Mouse (Mus musculus) frontal cortex, postnatal 25 days (tissue): ENCODE measurements around the gene Platr17.
A peak's percentile ranks its signal among the peaks of the same experiment; 100 is the strongest.

Source experiments
- DNase-seq, 2 experiments: peaks; one replicate each; pipeline ENCODE4 v3.0.0; 2022; ENCODE audit warnings: low spot score in 2 of 2

The Platr17 gene

DNA sequence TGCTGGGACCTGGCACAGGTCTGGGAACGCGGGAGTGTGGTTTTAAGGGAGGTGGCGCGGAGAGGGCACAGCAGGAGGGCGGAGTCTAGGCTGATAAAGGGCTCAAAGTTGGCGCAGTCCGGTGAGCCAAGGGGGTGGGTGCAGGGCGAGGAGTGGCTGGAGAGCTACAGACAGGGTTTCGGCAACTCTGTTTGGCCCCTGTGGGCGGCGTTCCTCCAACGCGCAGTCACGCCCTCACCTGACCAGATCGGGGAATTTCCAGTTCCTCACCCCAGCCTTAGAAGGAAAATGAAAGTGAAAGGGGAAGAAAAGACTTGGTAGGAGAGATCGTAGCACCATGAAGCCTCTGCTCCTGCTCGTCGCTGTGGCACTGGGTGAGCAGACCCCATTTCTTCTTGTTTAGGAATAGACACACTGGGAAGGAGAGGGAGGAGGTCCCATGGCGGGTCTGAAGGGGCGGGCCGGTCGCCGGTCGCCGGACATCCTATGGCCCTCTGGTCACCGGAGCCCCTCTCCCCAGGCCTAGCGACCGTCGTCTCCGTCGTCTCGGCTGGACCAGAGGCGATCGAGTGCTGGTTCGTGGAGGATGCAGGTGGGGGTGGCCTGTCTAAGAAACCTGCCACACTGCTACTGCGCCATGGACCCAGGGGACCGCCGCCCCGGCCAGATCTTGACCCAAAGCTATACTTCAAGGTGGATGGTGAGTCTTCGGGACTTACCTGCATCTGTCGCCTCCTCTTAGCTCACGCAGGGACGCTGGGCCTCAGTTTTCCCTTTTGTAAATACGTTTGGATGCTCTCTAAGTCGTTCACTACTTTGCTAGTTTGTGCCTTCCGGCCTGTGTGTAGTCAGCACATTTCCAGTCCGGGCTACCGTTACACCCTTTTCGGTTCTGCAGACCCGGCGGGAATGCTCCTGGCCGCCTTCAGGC, 14.7 kb downstream of the Platr17 start:
- DNase-seq, result no peak

DNA sequence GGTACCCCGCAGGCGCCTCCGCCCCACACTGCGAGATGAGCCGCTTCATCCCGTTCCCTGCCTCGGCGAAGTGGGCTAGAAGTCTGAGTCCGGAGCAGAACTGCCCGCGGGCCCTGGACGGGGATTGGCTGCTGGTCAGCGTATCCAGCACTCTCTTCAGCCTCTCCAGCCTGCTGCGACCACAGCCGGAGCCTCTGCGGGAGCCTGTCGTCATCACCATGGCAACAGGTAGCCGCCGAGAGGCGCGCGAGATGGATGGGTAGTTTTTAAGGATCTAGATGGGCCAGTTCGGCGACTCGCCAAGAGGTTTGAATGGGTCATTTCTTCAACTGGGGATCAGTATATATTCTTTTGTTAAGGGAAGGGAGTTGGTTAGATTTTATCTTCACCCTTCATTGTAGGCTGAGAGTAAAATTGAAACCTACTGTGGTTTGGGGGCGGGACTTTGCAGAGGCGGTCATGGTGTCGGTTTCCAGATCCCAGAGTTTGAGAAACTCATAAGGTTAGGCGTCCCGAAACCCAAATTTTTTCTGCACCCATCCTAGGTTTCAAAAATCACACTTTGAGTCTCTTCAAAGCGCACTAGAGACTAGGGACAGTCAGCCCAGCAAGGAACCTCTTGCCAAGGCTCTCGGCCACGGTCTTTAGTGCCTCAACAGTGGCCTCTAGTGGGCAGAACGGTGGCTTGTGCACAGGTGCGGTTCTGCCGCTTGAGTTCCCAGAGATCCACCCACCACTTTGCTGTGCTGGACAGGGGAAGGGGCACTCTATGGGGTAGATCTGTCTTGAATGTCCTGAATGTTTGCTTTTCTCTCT, 15.6 kb downstream of the Platr17 start:
- peak; percentile 67 to 70 for DNase-seq

DNA sequence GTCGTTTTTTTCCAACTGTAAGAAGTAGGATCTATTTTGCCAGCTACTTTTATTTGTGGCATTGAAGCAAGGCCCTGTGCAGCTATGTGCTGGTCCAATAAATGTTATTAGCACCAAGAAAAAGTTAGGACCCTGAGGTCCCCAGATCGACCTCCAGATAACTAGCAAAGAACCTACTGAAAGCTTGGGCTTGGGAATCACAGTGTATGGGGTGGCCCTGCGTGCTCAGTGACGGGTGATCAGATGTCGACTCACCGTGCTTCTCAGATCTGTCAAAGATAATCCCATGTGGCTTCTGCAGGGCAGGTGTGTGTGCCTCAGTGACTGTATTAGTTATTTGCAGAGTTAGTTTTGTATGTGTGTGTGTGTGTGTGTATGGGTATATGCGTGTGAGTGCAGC, 16.4 kb downstream of the Platr17 start:
- no peak for DNase-seq

DNA sequence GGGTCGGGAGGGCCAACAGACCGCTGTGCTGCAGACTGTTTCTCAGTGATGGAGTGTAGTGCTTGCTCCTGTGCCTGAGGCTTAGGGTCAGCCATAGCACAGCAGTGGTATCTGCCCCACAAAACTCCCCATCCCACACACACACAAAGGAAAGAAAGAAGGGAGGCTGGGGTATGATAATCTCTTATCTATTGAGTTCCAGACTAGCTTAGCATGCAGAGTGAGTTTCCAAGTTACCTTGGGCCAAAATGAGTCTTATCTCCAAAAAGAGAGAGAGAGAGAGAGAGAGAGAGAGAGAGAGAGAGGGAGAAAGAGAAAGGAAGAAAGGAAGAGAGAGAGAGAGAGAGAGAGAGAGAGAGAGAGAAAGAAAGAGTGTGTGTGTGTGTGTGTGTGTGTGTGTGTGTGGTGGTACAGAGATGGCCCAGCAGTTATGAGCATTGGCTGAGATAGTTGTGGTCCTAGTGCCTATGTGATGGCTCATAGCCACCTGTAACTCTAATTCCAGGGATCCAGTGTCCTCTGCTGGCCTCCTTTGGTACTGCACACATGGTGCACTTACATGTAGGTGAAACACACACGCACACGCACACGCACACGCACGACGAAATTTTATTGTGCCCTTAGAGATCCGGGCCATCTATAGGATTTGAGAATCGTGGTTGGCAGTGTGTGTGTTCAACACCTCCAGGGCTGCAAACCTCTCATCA, 19.8 kb downstream of the Platr17 start:
- DNase-seq, result no peak

DNA sequence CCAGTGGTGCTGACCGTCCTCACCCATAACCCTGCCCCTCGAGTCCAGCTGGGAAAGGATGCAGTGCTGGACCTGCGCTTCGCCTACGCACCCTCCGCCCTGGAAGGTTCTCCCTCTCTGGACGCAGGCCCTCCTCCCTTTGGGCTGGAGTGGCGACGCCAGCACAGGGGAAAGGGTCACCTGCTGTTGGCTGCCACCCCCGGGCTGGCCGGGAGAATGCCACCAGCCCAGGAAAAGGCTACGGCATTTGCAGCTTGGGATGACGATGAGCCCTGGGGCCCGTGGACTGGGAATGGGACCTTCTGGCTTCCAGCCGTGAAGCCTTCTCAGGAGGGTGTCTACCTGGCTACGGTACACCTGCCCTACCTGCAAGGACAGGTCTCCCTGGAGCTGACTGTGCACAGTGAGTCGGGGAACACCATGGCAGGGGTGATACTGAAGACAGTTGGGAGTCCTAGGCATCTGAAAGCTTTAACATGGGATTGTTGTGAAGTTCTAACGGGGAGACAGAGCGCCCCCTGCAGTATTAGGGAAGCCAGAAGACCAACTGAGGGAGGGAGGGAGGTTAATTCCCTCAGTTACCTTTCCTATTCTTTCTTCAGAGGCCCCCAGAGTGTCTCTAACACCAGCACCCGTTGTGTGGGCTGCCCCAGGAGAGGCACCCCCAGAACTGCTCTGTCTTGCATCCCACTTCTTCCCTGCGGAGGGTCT, 20.6 kb downstream of the Platr17 start:
- DNase-seq, result no peak

DNA sequence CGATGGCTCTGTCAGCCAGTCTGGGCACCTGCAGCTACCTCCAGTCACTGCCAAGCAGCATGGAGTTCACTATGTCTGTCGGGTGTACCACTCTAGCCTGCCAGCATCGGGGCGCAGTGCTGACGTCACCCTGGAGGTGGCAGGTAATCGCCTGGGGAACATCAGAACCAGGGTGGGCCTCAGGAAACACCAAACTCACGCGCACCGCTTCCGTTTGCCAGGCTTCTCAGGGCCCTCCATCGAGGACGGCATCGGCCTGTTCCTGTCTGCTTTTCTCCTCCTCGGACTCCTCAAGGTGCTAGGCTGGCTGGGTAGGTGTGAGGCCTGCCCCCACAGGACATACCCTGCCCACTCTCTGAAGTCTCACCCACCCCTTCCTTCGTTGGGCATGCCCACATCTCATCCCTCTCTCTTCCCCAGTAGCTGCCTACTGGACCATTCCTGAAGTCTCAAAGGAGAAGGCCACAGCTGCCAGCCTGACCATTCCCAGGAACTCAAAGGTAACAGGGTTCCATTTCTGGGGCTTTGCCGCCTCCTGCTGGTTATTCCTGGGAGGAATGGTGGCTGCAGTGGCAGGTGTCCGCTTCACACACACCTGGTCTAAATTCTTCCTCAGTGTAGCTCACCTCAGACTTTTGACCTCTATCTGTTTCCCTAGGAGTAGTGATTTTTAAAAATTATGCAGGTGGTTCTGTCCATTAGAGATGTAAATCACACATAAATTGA, 21.4 kb downstream of the Platr17 start:
- no peak for DNase-seq

DNA sequence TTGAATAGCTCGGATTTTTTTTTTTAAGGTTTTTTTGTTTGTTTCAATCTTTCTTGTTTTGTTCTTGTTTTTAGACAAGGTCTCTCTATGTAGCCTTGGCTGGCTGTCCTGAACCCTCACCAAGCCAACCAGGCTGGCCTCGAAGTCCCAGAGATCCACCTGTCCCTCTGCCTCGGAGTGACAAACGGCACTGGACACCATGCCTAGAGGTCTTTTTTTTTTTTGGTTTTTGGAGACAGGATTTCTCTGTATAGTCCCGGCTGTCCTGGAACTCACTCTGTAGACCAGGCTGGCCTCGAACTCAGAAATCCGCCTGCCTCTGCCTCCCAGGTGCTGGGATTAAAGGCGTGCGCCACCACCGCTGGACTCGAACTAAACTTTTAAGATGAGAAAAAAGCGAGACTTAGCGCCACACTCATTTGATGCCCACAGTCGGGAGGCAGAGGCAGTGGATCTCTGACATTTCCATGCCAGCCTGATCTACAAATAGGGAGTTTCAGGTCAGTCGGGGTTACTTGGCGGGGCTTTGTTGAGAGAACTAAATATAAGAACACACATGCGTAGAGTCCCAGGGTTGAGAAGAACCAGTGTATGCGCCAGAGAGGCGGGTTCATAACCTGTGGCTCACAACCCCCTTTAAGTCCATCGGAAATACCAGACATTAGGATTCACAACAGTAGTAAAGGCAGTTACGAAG, 23.5 kb downstream of the Platr17 start:
- no peak for DNase-seq

DNA sequence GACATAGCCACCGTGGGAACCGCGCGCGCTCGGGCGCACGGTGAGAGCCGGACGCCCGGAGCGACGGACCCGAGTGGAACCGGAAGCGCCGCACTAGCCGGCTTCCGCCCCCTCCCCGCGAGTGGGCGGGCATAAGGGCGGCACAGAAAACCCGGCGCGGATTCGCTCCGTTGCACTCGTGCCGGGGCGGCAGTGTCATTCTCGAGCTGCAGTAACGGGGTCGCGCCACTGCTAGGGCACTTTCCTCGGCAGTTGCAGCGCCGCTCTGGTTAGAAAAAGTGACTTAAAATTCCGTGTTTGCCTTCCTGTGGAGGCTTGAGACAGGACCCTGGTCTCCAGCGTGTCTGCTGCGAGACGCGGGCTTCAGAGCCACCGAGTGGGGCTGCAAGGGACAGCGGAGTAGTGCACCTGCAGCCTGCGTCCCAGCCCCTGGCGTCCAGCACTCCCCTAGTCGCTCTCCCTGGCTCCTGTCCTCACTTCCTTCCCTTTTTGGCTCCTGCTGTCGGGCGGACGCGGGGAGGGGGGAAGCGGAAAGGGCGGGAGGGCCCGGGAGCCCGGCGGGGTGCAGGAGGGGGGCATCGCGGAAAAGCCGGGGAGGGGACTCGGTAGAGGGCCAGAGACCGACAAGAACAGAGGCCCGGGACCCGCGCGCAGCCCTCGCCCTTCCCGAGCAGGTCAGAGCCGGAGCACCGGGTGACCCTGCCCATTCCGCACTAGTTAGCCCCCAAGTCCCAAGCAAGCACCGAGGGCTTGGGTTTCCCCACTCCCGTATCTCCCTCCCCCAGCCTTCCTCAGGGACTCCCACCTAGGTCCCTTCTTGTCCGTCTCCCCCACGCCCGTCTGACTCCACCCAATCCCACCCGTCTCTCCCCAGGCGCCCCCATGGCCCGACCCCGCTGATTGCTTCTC, 24.7 kb downstream of the Platr17 start, which contains the start of gene Rgl2:
Gene Rgl2 (plus strand): TSS at position 173 of the 909 bp plus-strand sequence.
- DNase-seq, result peak; percentile 86 to 88

DNA sequence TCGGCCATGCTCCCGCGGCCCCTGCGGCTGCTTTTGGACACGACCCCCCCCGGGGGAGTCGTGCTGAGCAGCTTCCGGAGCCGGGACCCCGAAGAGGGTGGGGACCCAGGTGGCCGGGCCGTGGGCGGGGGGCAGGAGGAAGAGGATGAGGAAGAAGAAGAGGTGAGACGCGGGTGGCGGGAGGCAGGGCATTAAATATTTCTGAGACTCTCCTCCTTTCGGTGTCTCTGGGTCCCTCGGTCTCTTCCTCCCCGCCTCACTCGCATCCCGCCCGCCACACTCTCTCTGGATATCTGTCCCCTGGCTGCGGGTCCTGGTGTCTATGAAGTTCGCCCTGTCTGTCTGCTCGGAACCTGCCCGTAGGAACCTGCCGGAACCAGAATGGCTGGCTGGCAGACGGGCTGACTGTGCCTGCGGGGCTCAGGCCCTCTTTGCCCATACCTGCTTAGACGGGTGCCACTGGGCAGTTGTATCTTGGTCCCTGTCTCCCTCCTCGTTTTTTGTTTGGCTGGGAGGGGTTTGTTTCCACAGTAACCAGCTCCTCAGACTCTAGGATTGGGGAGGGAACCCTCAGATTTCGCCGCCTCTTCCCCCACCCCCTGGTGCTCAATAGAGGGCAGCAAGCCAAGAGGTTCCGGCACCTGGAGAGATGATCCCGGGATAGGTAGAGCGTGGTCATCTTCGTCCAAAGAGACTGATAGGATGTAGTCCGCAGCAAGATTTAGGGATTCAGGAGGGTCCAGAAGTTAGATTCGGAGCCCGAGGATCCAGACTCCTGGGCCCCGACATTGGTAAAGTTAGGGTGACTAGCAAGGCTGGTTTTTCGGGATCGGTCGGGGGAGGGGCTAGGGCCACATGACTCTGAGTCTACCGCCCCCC, 25.6 kb downstream of the Platr17 start:
- DNase-seq, result peak; percentile 54 to 57

DNA sequence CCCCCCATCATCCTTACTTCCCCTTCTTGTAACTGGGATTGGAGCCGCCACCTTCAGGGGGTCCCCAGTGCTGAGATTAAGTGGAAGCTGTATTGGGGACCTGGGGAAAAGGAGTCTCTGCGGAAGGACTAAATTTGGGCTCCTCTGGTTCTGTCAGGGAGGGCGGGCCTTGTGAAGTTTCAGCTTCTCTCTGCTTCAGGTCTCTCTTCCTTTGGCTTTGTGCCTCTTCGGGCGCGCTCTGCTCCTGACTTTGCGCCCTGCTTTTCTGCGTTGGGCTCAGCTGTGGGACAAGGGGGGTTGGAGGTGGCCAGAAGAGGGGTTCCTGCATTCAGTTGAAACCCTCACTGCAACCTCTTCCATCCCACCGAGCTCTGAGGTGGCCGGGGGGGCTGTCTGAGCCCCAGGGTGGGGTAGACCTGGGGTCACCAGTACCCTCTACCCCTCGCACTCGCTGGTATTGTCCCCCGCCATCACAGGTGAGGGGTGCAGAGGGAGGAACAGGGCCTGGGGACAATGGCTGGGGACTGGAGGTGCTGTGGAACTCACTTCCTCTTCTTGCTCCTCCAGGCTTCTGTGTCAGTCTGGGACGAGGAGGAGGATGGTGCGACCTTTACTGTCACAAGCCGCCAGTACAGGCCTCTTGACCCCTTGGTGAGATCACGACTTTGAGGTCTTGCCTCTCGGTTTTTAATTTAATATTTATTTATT, 26.4 kb downstream of the Platr17 start:
- no peak for DNase-seq

DNA sequence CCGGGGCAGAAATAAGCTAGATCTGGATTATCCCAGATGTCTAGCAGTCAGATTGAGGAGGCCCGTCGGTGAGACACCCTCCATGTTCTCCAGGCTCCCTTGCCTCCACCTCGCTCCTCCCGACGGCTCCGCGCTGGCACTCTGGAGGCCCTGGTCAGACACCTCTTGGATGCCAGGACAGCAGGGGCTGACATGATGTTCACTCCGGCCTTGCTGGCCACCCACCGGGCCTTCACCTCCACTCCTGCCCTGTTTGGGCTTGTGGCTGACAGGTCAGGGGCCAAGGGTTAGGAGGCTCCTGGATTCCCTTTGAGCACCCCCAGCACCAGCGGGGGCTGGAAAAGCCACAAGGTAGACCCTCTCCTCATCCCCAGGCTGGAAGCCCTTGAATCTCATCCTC, 27.0 kb downstream of the Platr17 start:
- DNase-seq, result peak in 1 of 2 experiments; percentile 3

DNA sequence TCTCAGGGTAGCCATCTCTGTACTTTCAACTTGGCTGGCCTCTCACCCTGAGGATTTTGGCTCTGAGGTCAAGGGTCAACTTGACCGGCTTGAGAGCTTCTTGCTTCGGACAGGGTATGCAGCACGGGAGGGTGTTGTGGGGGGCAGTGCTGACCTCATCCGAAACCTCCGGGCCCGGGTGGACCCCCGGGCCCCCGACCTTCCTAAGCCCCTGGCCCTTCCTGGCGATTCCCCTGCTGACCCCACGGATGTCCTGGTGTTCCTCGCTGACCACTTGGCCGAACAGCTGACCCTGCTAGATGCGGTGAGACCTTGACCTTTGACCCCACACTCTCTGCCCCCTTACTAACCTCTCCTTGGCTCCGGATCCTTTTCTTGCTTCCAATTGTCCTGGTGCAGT, 27.5 kb downstream of the Platr17 start:
- peak in 1 of 2 experiments; percentile 4 for DNase-seq

DNA sequence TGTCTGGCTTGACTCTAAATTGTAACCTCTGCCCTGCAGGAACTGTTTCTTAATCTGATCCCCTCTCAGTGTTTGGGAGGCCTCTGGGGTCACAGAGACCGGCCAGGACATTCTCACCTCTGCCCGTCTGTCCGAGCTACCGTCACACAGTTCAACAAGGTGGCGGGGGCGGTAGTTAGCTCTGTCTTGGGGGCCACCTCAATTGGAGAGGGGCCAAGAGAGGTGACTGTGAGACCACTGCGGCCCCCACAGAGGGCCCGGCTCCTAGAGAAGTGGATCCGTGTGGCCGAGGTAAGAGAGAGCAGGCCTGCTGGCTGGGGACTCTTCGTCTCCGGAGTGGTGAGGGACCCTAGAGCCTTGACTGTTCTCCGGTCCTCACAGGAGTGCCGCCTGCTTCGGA, 28.0 kb downstream of the Platr17 start:
- no peak for DNase-seq

DNA sequence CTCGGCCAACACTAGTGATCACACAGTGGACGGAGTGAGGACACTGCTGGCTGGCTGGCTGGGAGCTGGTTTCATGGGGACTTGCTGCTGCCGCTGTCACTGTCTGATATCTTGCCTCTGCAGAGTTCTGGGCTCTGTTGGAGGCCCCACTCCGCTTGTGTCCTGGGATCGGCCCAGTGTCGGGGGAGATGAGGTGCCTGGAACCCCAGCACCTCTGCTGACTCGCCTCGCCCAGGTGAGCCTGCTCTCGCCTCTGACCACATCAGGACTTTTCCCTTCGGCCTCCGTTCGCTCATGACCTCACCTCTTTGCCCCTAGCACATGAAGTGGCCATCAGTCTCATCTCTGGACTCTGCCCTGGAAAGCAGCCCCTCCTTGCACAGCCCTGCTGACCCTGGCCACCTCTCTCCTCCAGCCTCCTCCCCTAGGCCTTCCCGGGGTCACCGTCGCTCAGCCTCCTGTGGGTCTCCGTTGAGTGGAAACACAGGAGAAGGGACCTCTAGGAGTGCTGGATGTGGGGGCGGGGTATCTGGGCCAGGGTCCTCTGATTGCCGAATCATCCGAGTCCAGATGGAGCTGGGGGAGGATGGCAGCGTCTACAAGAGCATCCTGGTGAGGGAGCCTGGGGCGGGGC, 30.6 kb downstream of the Platr17 start:
- no peak for DNase-seq

DNA sequence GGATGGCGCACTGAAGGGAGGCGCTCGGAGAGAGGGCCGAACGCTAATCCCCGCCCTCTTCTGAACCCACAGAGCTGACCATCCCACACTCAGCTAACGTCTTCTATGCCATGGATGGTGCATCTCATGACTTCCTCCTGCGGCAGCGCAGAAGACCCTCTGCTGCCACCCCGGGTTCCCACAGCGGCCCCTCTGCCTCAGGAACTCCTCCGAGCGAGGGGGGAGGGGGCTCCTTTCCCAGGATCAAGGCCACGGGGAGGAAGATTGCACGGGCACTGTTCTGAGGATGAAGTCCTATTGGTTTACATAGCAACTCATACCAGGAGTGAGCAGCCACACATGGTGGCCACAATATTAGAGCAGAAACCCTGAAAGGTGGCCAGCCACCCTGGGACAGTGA, 32.1 kb downstream of the Platr17 start:
- no peak for DNase-seq

DNA sequence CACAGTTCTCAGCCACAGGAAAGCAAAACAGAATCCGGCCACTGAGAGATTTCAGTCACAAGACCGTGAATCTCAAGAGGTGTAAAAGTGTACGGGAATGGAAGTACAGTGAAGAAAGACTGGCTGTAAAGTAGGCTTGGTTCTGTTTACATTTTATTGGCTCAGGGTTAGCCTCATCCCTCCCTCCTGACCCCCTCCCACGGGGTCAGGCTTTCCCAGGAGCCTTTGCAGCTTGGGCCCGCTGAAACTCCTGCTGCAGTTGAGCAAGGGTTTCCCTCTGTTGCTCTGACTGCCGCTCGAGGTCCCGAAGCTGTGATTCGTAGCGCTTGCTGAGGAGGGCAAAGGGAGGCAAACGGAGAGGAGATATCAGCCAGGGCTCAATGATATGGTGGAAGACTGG, 33.8 kb downstream of the Platr17 start:
- DNase-seq, result no peak
